Mouse (Mus musculus): ENCODE results near the gene Setd1a. TPM values are rescaled to one million over a fixed set of nuclear protein-coding genes. Genes with fewer than 3 reads are reported as not detected.

Gene Setd1a
- total and polyA plus RNA-seq, 3 experiments: 4.5 to 51.0 (median 9.8) TPM

DNA sequence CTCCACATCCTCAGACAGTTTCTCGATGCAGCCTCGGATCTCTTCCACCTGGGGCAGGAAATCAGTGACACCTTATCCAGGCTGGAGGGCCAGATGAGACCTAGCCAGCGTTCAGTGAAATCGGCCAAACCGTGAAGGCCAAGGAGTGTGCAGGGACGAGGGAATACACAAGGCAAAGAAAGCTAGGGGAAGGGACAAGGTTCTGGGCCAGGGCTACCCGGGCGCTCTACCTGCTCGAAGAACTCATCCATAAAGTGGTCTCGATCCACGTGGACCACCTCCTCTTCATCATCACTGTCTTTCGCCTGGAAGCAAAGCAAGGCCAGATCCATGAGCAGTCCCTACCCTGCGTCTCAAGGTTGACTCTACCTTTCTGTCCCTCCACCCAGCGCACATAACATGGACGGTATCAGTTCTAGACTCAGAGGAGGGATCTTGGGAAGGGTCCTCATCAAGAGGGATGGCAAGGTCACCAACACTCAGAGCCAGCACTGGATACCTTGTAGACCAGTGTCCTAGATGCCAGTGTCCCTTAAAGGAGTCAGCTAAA lies 38.7 kb downstream of the Setd1a start:
- no peak overlapping the region for H3K4me2 ChIP-seq (ENCODE audit: insufficient read depth, low read depth, poor library complexity, severe bottlenecking)
- no peak for TF ChIP-seq E2F4 (IDR thresholded peaks at IDR 0.05; ENCODE audit: insufficient replicate concordance, low read depth, low read length)
- no peak for TF ChIP-seq JUND (conservative IDR thresholded peaks at IDR 0.05; ENCODE audit: low read depth, low read length)
- TF ChIP-seq GABPA (IDR thresholded peaks at IDR 0.05; ENCODE audit: insufficient replicate concordance, low read depth, low read length): no peak
- TF ChIP-seq ETS1 (conservative IDR thresholded peaks at IDR 0.05; ENCODE audit: low read depth, low read length): no peak
- TF ChIP-seq USF2 (conservative IDR thresholded peaks at IDR 0.05; ENCODE audit: low read depth, low read length): no peak
- TF ChIP-seq POLR2AphosphoS2 (IDR thresholded peaks at IDR 0.05; ENCODE audit: low read depth, low read length): no peak
- TF ChIP-seq IRF4 (IDR thresholded peaks at IDR 0.05; ENCODE audit: low read depth, low read length): no peak
- no peak for TF ChIP-seq SMC3 (IDR thresholded peaks at IDR 0.05; ENCODE audit: low read depth, low read length)
- TF ChIP-seq BHLHE40 (IDR thresholded peaks at IDR 0.05; ENCODE audit: low read depth, low read length): no peak
- TF ChIP-seq ZC3H11A (IDR thresholded peaks at IDR 0.05; ENCODE audit: low read depth, low read length): no peak
- TF ChIP-seq KAT2A (IDR thresholded peaks at IDR 0.05; ENCODE audit: insufficient replicate concordance, low read length): no peak
- no peak for TF ChIP-seq ELF1 (IDR thresholded peaks at IDR 0.05; ENCODE audit: low read depth, low read length)
- no peak for TF ChIP-seq SIN3A (IDR thresholded peaks at IDR 0.05; ENCODE audit: low read length)
- TF ChIP-seq MAZ (IDR thresholded peaks at IDR 0.05; ENCODE audit: low read depth, low read length): no peak
- no peak for TF ChIP-seq USF1 (IDR thresholded peaks at IDR 0.05; ENCODE audit: low read depth, low read length)
- TF ChIP-seq TBP (conservative IDR thresholded peaks at IDR 0.05; ENCODE audit: low read depth, low read length): no peak
- TF ChIP-seq TCF12 (IDR thresholded peaks at IDR 0.05; ENCODE audit: low read depth, low read length): no peak
- H3K27me3 ChIP-seq (replicated peaks): no peaks in the 10 kb centered on the region
- H3K4me1 ChIP-seq (ENCODE audit: control insufficient read depth in 1 of 2, insufficient read depth in 2 of 2): peaks cover 6 to 29% of the 10 kb centered on the region in 2 experiments
- DNase-seq (ENCODE audit: extremely low read depth): no peak
- no peaks in the 10 kb centered on the region for H3K79me2 ChIP-seq (replicated peaks; ENCODE audit: control insufficient read depth, extremely low read depth, insufficient read depth, poor library complexity, severe bottlenecking)
- no peak overlapping the region for H3K4me3 ChIP-seq (replicated peaks in 1 of 3; ENCODE audit: low read depth in 2 of 3, low read length in 2 of 3, poor library complexity in 1 of 3)
- H3K9me3 ChIP-seq (replicated peaks; ENCODE audit: low read length): no peaks in the 10 kb centered on the region
- no peaks in the 10 kb centered on the region for H3K36me3 ChIP-seq (replicated peaks in 1 of 2; ENCODE audit: control insufficient read depth in 1 of 2, insufficient read depth in 1 of 2, low read length in 1 of 2)
- H3K27ac ChIP-seq (ENCODE audit: insufficient read depth, low read depth): no peak overlapping the region
- in situ Hi-C loops (cut with MboI; ENCODE audit: low pct_ligation_motif_present, low pct_unique_long_range_greater_than_20kb, low sequenced_read_pairs) (loop anchor here (5.0 kb wide), 1 partner anchor 38 kb away; the partner anchor contains the start of gene Setd1a), dilution Hi-C loops (cut with MboI; ENCODE audit: extremely low pct_ligation_motif_present, extremely low pct_unique_long_range_greater_than_20kb, low sequenced_read_pairs) (no loop called here)
- H3K9ac ChIP-seq (ENCODE audit: insufficient read depth, low read depth): no peak overlapping the region

DNA sequence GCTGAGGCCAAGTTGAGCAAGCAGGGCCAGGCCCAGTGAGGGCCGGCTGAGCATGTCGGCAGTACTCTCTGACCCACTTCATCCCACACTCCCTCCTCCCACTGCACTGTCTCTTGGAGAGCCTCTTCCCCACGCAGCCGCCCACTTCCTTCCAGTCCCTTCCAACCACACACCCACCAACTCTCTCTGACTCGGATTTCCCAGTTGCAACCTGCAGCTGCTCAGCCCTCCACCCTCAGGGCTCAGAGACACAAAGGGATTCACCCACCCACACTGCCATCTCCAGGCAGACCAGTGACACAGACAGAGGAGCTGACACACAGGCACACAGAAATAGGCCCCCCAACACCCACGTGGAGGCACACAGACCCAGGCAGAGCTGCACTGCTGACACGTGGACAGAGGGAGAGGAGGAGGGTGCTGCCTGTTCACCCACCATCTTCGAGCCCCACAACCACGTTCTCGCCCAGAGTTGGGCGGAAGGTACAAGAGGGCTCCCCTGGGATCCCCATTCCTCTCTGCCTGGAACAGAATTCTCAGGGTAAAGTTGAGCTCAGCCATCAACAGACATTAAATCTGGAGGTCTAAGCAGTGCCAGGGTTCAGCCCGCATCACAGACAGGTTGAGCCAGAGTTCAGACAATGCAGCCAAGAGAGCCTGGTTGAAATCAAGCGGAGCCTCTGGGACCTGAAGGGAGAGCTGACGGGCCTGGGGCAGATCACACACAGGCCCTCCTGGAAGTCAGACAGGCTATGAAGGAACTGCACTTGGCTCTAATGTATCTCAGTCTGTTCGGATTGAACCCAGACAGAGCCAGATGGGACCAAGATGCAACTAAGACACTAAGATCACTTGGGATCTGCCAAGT lies 39.7 kb downstream of the Setd1a start:
- TF ChIP-seq E2F4 (IDR thresholded peaks at IDR 0.05; ENCODE audit: insufficient replicate concordance, low read depth, low read length): no peak
- peak in 1 of 2 experiments; percentile 57; a peak in 2 of 4 replicates for TF ChIP-seq CTCF (conservative IDR thresholded peaks at IDR 0.05 in 1 of 2, IDR thresholded peaks at IDR 0.05 in 1 of 2; ENCODE audit: low read depth in 2 of 2, low read length in 2 of 2)
- peak; percentile 43 for TF ChIP-seq RAD21 (IDR thresholded peaks at IDR 0.05; ENCODE audit: low read depth, low read length)
- TF ChIP-seq SMC3 (IDR thresholded peaks at IDR 0.05; ENCODE audit: low read depth, low read length): peak; percentile 37; the same call in 1 of the 2 replicates
- H3K27me3 ChIP-seq (replicated peaks): no peaks in the 10 kb centered on the region
- H3K4me1 ChIP-seq (ENCODE audit: control insufficient read depth in 1 of 2, insufficient read depth in 2 of 2): peaks cover 10 to 36% of the 10 kb centered on the region in 2 experiments
- H3K79me2 ChIP-seq (replicated peaks; ENCODE audit: control insufficient read depth, extremely low read depth, insufficient read depth, poor library complexity, severe bottlenecking): no peaks in the 10 kb centered on the region
- H3K4me3 ChIP-seq (replicated peaks in 1 of 3; ENCODE audit: low read depth in 2 of 3, low read length in 2 of 3, poor library complexity in 1 of 3): no peak overlapping the region
- H3K9ac ChIP-seq (ENCODE audit: insufficient read depth, low read depth): no peak overlapping the region
- no peak overlapping the region for H3K27ac ChIP-seq (ENCODE audit: insufficient read depth, low read depth)
- dilution Hi-C loops (cut with MboI; ENCODE audit: extremely low pct_ligation_motif_present, extremely low pct_unique_long_range_greater_than_20kb, low sequenced_read_pairs) (no loop called here), in situ Hi-C loops (cut with MboI; ENCODE audit: low pct_ligation_motif_present, low pct_unique_long_range_greater_than_20kb, low sequenced_read_pairs) (loop anchor here (5.0 kb wide), 1 partner anchor 39 kb away; the partner anchor contains the start of gene Setd1a)
- H3K4me2 ChIP-seq (ENCODE audit: insufficient read depth, low read depth, poor library complexity, severe bottlenecking): no peak overlapping the region
- no peaks in the 10 kb centered on the region for H3K9me3 ChIP-seq (replicated peaks; ENCODE audit: low read length)
- DNase-seq (ENCODE audit: extremely low read depth): peak; percentile 48
- H3K36me3 ChIP-seq (replicated peaks in 1 of 2; ENCODE audit: control insufficient read depth in 1 of 2, insufficient read depth in 1 of 2, low read length in 1 of 2): no peaks in the 10 kb centered on the region

All from CH12.LX (cell line).